Mouse (Mus musculus) adrenal gland, postnatal 10 days (tissue): ENCODE data around the gene Tubb4a. TPM values are rescaled to one million over a fixed set of nuclear protein-coding genes. Genes with fewer than 3 reads are reported as not detected.
A peak's percentile ranks its signal among the peaks of the same experiment; 100 is the strongest.
"Not testable (repeated sequence)": the region's sequence is repeated elsewhere in the genome, so short reads cannot be mapped to it uniquely, and the experiment has no call there.

Experiments used
- DNase-seq: peaks from one replicate; pipeline ENCODE4 v3.0.0; 2021; ENCODE audit warnings: mixed read lengths
- long read RNA-seq, 2 experiments: library from polyadenylated mRNA; stranded (forward); transcript quantifications; one replicate each; pipeline ENCODE4 v2.0.0; 2021
- total RNA-seq, 2 experiments: library from RNA; stranded (reverse); gene quantifications; 2 replicates each; pipeline ENCODE4 v1.2.3; 2021

Tubb4a gene
- 10 to 100 TPM; 10.9 to 20.6 TPM for total RNA-seq
- long read RNA-seq, experiment 1, transcript Tubb4a-201 (4 exons, 2,228 nt) = major isoform, 9 of 10 reads
- long read RNA-seq, experiment 1, partial matches to known transcripts = 1 of 10 reads
- long read RNA-seq, experiment 1, other reads (novel, unspliced or antisense) = 0 of 10 reads
- long read RNA-seq, experiment 2, transcript Tubb4a-201 (4 exons, 2,228 nt) = major isoform, 8 of 8 reads
- long read RNA-seq, experiment 2, partial matches to known transcripts = 0 of 8 reads
- long read RNA-seq, experiment 2, other reads (novel, unspliced or antisense) = 0 of 8 reads

GRCm38 (mm10) chr17:57087049-57087832 lies at the start of gene Tubb4a:
Gene Tubb4a, minus strand, starts transcription at chr17:57087782.
- DNase-seq = peak; percentile 45

- no peak for DNase-seq
These were observed 48.1 kb upstream of the Tubb4a start for GRCm38 (mm10) chr17:57135635-57136034.

- DNase-seq = no peak
These were observed 47.1 kb upstream of the Tubb4a start for GRCm38 (mm10) chr17:57134693-57135092.

- not testable (repeated sequence) for DNase-seq
These were observed 46.4 kb upstream of the Tubb4a start for GRCm38 (mm10) chr17:57134021-57134420.

GRCm38 (mm10) chr17:57131793-57132192 lies 44.2 kb upstream of the Tubb4a start:
- no peak for DNase-seq

GRCm38 (mm10) chr17:57125853-57126622 lies 38.5 kb upstream of the Tubb4a start:
- no peak for DNase-seq

GRCm38 (mm10) chr17:57124792-57125191 lies 37.2 kb upstream of the Tubb4a start:
- DNase-seq = no peak

- no peak for DNase-seq
These were observed 35.9 kb upstream of the Tubb4a start for GRCm38 (mm10) chr17:57123192-57124118.

GRCm38 (mm10) chr17:57121856-57122255 lies 34.3 kb upstream of the Tubb4a start:
- DNase-seq = no peak

GRCm38 (mm10) chr17:57118524-57119349 lies 31.2 kb upstream of the Tubb4a start:
- peak; percentile 65 for DNase-seq

GRCm38 (mm10) chr17:57116801-57117200 lies 29.2 kb upstream of the Tubb4a start:
- DNase-seq = no peak

GRCm38 (mm10) chr17:57112768-57113474 lies 25.3 kb upstream of the Tubb4a start:
- DNase-seq = no peak

GRCm38 (mm10) chr17:57110005-57110404 lies 22.4 kb upstream of the Tubb4a start:
- DNase-seq = no peak

- no peak for DNase-seq
These were observed 21.1 kb upstream of the Tubb4a start for GRCm38 (mm10) chr17:57108666-57109171.

- no peak for DNase-seq
These were observed 20.6 kb upstream of the Tubb4a start for GRCm38 (mm10) chr17:57108040-57108665.

GRCm38 (mm10) chr17:57107064-57107463 lies 19.5 kb upstream of the Tubb4a start:
- no peak for DNase-seq

GRCm38 (mm10) chr17:57106035-57106368 lies 18.4 kb upstream of the Tubb4a start:
- DNase-seq = no peak

- peak; percentile 41 for DNase-seq
These were observed 17.8 kb upstream of the Tubb4a start, which contains the start of gene Tnfsf9 for GRCm38 (mm10) chr17:57105181-57106034. Gene Tnfsf9, plus strand, starts transcription at chr17:57105325.
